Mouse (Mus musculus): ENCODE measurements around the gene Hes2. TPM values are rescaled to one million over a fixed set of nuclear protein-coding genes. Genes with fewer than 3 reads are reported as not detected.
A peak's percentile ranks its signal among the peaks of the same experiment; 100 is the strongest.

The Hes2 gene
- polyA plus RNA-seq, 1 experiment, result not detected

DNA sequence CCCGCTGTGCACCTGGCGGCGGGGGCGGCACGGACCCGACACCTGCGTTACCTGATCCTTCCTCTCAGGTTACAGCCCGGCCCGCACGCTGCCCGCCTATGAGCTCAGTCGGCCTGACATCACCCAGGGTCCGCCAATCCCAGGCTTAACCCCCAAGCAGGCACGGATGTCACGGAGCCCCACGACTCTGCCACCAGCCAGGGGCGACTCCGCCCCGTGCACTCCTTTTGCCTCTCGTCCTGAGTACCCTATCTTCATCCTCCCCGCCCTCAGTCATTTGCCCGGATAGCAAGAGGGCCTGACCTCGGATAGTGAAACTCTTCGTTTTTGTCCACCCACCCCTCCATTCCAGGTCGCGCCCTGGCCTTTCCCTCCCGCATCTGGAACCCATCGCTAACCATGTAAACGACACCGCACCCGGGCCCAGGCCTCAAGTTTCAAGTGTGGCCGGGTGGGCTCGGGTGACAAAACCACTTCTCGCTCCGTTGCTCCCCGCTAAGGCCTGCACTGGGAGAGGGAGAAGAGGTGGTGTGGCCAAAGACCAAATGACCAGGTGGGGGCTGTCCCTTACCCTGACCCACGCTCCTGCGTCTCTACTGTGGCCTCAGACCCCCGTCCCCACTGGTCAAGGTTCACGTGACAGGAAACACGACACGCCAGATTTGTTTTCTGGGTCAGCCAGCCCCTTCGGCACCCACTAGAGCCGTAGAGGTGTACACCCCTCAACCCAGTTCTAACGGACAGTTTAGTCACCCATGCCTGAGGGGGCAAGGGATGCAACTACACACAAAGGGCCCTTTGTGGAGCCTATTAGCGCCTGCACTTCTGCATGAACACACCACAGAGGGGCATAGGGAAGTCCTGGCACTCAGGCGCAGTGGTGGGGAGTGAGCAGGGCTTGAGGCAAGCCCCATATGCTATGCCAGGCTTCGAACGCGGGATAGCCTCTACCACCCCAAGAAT lies 26.6 kb upstream of the Hes2 start:
- Histone ChIP-seq H3K4me1 (ENCODE audit: control insufficient read depth, insufficient read depth, insufficient read length) (peaks cover 15% of the 10 kb centered on the region), H3K27ac (ENCODE audit: insufficient read depth, low read length) (no peak overlapping the region), H3K4me3 (ENCODE audit: extremely low read depth, insufficient read depth, insufficient read length) (peak overlapping the region; percentile 40; the same call in 1 of the 2 replicates), H3K36me3 (ENCODE audit: control insufficient read depth, insufficient read depth, low read length) (no peaks in the 10 kb centered on the region), H3K27me3 (ENCODE audit: control insufficient read depth, insufficient read depth, low read length) (peaks cover 33% of the 10 kb centered on the region)
- DNase-seq (ENCODE audit: low read depth in 1 of 2, low spot score in 2 of 2), result no peak
- TF ChIP-seq CTCF (IDR thresholded peaks at IDR 0.05; ENCODE audit: extremely low read depth, insufficient read depth, insufficient read length, insufficient replicate concordance), result no peak
- TF ChIP-seq POLR2A (IDR thresholded peaks at IDR 0.05; ENCODE audit: low read depth, low read length), result no peak
- WGBS, result 16% methylated on average over 50 of the region's 50 CpGs

DNA sequence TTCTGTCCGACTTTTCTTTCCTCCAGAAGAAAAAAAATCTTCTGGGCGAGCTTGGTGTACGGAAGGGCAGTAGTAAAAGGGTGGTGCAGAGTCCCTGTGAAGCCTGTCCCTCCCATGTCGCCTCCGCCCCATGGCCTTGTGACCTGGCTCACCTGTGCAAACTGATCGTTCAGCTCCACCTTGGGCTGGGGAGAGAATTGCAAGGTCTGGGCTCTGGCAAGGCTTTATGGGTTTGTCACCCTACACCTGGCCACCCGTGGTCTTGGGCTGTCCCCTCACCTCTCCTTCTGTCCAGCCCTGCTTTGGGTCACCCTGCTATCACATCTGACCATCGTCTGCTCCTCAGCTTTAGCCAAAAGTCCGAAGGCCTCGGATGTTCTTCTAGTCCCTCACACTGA lies 25.9 kb upstream of the Hes2 start:
- peaks cover 33% of the 10 kb centered on the region for H3K27me3 ChIP-seq (ENCODE audit: control insufficient read depth, insufficient read depth, low read length)
- no peaks in the 10 kb centered on the region for H3K36me3 ChIP-seq (ENCODE audit: control insufficient read depth, insufficient read depth, low read length)
- H3K4me3 ChIP-seq (ENCODE audit: extremely low read depth, insufficient read depth, insufficient read length), result no peak overlapping the region
- WGBS, result 67% methylated on average over 10 of the region's 10 CpGs
- H3K4me1 ChIP-seq (ENCODE audit: control insufficient read depth, insufficient read depth, insufficient read length), result peaks cover 15% of the 10 kb centered on the region
- no peak for TF ChIP-seq POLR2A (IDR thresholded peaks at IDR 0.05; ENCODE audit: low read depth, low read length)
- TF ChIP-seq CTCF (IDR thresholded peaks at IDR 0.05; ENCODE audit: extremely low read depth, insufficient read depth, insufficient read length, insufficient replicate concordance), result no peak
- no peak overlapping the region for H3K27ac ChIP-seq (ENCODE audit: insufficient read depth, low read length)
- DNase-seq (ENCODE audit: low read depth in 1 of 2, low spot score in 2 of 2), result no peak

- WGBS, result 76% methylated on average over 5 of the region's 5 CpGs
- no peak overlapping the region for H3K27ac ChIP-seq (ENCODE audit: insufficient read depth, low read length)
- H3K36me3 ChIP-seq (ENCODE audit: control insufficient read depth, insufficient read depth, low read length), result no peaks in the 10 kb centered on the region
- peaks cover 33% of the 10 kb centered on the region for H3K27me3 ChIP-seq (ENCODE audit: control insufficient read depth, insufficient read depth, low read length)
- no peak for DNase-seq (ENCODE audit: low read depth in 1 of 2, low spot score in 2 of 2)
- H3K4me3 ChIP-seq (ENCODE audit: extremely low read depth, insufficient read depth, insufficient read length), result no peak overlapping the region
- peaks cover 17% of the 10 kb centered on the region for H3K4me1 ChIP-seq (ENCODE audit: control insufficient read depth, insufficient read depth, insufficient read length)
- no peak for TF ChIP-seq POLR2A (IDR thresholded peaks at IDR 0.05; ENCODE audit: low read depth, low read length)
- no peak for TF ChIP-seq CTCF (IDR thresholded peaks at IDR 0.05; ENCODE audit: extremely low read depth, insufficient read depth, insufficient read length, insufficient replicate concordance)
These were observed 25.5 kb upstream of the Hes2 start for GRCm38 (mm10) chr4:152133213-152133612.

GRCm38 (mm10) chr4:152134507-152134906 lies 24.2 kb upstream of the Hes2 start:
- Histone ChIP-seq H3K4me1 (ENCODE audit: control insufficient read depth, insufficient read depth, insufficient read length) (peaks cover 23% of the 10 kb centered on the region), H3K27me3 (ENCODE audit: control insufficient read depth, insufficient read depth, low read length) (peaks cover 27% of the 10 kb centered on the region), H3K4me3 (ENCODE audit: extremely low read depth, insufficient read depth, insufficient read length) (no peak overlapping the region), H3K27ac (ENCODE audit: insufficient read depth, low read length) (no peak overlapping the region), H3K36me3 (ENCODE audit: control insufficient read depth, insufficient read depth, low read length) (no peaks in the 10 kb centered on the region)
- TF ChIP-seq POLR2A (IDR thresholded peaks at IDR 0.05; ENCODE audit: low read depth, low read length), result no peak
- TF ChIP-seq CTCF (IDR thresholded peaks at IDR 0.05; ENCODE audit: extremely low read depth, insufficient read depth, insufficient read length, insufficient replicate concordance), result peak; percentile 78; the same call in 1 of the 2 replicates
- DNase-seq (ENCODE audit: low read depth in 1 of 2, low spot score in 2 of 2), result peak in 1 of 2 experiments; percentile 61

DNA sequence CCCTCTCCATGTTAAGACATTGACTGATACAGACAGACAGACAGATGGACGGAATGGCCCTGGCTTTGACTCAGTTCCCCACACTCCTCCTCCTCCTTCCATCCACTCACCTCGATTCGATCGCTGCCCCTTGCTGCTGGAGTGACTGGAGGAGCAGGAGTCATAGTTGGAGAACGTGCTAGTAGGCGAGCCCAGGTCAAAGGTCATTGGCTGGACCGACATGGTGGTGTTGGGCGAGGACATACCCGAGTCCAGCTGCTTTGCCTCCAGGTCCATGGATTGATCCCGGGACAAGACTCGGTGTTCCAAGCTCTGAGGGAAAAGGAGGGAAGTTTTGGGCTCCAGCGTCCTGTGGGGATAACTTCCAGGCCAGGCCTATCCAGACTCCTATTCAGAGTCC lies 23.3 kb upstream of the Hes2 start:
- H3K36me3 ChIP-seq (ENCODE audit: control insufficient read depth, insufficient read depth, low read length), result no peaks in the 10 kb centered on the region
- H3K27me3 ChIP-seq (ENCODE audit: control insufficient read depth, insufficient read depth, low read length), result peaks cover 24% of the 10 kb centered on the region
- WGBS, result 89% methylated on average over 12 of the region's 12 CpGs
- H3K4me1 ChIP-seq (ENCODE audit: control insufficient read depth, insufficient read depth, insufficient read length), result peaks cover 23% of the 10 kb centered on the region
- no peak for DNase-seq (ENCODE audit: low read depth in 1 of 2, low spot score in 2 of 2)
- H3K4me3 ChIP-seq (ENCODE audit: extremely low read depth, insufficient read depth, insufficient read length), result no peak overlapping the region
- H3K27ac ChIP-seq (ENCODE audit: insufficient read depth, low read length), result no peak overlapping the region
- TF ChIP-seq POLR2A (IDR thresholded peaks at IDR 0.05; ENCODE audit: low read depth, low read length), result no peak
- TF ChIP-seq CTCF (IDR thresholded peaks at IDR 0.05; ENCODE audit: extremely low read depth, insufficient read depth, insufficient read length, insufficient replicate concordance), result no peak

- WGBS, result 60% methylated on average over 6 of the region's 6 CpGs
- H3K36me3 ChIP-seq (ENCODE audit: control insufficient read depth, insufficient read depth, low read length), result no peaks in the 10 kb centered on the region
- TF ChIP-seq POLR2A (IDR thresholded peaks at IDR 0.05; ENCODE audit: low read depth, low read length), result no peak
- TF ChIP-seq CTCF (IDR thresholded peaks at IDR 0.05; ENCODE audit: extremely low read depth, insufficient read depth, insufficient read length, insufficient replicate concordance), result peak; percentile 57; the same call in 1 of the 2 replicates
- peaks cover 17% of the 10 kb centered on the region for H3K4me1 ChIP-seq (ENCODE audit: control insufficient read depth, insufficient read depth, insufficient read length)
- no peak overlapping the region for H3K4me3 ChIP-seq (ENCODE audit: extremely low read depth, insufficient read depth, insufficient read length)
- no peak overlapping the region for H3K27ac ChIP-seq (ENCODE audit: insufficient read depth, low read length)
- H3K27me3 ChIP-seq (ENCODE audit: control insufficient read depth, insufficient read depth, low read length), result peaks cover 16% of the 10 kb centered on the region
- no peak for DNase-seq (ENCODE audit: low read depth in 1 of 2, low spot score in 2 of 2)
These were observed 22.4 kb upstream of the Hes2 start for GRCm38 (mm10) chr4:152136112-152136875.
